Mouse (Mus musculus) right cerebral cortex, adult 2 months (tissue): ENCODE measurements at regions not wholly inside any gene's neighbourhood (a gene's known extent, or its start where the extent isn't known, plus 50 kb on each side); places are given as distances from the start of the nearest gene placed in this dataset.

Experiments
- DNase-seq, 2 experiments: peaks; one replicate each; pipeline ENCODE4 v3.0.0; 2021 to 2022; ENCODE audit warnings: low spot score in 2 of 2

GRCm38 (mm10) chr2:159354247-159354646 is 559.6 kb downstream of the Dhx35 start:
- DNase-seq, result no peak

- no peak for DNase-seq
Measured at GRCm38 (mm10) chr2:159356503-159356902, 561.9 kb downstream of the Dhx35 start.

- peak in 1 of 2 experiments; percentile 11 for DNase-seq
Measured at GRCm38 (mm10) chr2:159361371-159361770, 566.8 kb downstream of the Dhx35 start.

DNA sequence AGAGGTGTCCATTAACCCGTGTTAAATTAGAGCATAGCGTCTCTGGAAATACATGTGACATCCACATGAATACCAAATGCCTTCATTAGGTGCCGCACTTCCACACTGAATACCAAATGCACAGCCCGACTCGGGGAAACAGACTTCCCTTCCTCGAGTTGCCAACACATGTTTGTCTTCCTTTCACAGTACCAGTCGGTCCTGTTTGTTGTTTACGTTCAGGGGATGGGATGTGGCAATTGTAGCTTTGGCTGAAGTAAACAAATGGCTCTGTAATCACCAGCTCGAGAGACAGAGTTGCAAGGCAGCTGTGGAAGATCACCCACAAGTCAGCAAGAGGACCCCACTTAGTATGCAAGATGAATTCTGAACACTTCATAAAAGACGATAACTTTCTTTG is 598.3 kb downstream of the Dhx35 start:
- DNase-seq, result peak in 1 of 2 experiments; percentile 4

- DNase-seq, result no peak
Measured at GRCm38 (mm10) chr2:159401421-159402100, 607.0 kb downstream of the Dhx35 start.

GRCm38 (mm10) chr2:159404940-159405339 is 610.3 kb downstream of the Dhx35 start:
- DNase-seq, result no peak

DNA sequence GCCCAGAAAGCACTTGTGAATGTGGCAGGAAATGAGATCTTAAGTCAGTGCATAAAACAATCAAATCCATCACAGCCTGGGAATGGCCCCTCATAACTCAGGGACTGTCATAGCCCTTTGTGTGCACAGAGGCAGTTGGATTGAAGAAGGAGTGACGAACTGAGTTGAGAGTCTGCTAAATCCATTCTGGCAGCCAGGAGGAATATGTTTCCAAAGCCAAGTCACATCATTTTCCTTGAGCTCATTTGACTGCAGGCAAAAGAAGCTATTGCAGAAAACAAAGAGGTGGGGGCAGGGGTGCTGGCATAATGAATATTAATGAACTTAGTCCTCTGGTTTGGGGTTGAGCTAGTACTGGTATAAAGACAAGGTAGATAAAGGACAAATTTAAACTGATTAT is 620.0 kb downstream of the Dhx35 start:
- DNase-seq, result no peak

GRCm38 (mm10) chr2:159418371-159418940 is 623.8 kb downstream of the Dhx35 start:
- DNase-seq, result no peak

- no peak for DNase-seq
Measured at GRCm38 (mm10) chr2:159422281-159422937, 627.8 kb downstream of the Dhx35 start.

- DNase-seq, result no peak
Measured at GRCm38 (mm10) chr2:159428201-159428600, 633.6 kb downstream of the Dhx35 start.

DNA sequence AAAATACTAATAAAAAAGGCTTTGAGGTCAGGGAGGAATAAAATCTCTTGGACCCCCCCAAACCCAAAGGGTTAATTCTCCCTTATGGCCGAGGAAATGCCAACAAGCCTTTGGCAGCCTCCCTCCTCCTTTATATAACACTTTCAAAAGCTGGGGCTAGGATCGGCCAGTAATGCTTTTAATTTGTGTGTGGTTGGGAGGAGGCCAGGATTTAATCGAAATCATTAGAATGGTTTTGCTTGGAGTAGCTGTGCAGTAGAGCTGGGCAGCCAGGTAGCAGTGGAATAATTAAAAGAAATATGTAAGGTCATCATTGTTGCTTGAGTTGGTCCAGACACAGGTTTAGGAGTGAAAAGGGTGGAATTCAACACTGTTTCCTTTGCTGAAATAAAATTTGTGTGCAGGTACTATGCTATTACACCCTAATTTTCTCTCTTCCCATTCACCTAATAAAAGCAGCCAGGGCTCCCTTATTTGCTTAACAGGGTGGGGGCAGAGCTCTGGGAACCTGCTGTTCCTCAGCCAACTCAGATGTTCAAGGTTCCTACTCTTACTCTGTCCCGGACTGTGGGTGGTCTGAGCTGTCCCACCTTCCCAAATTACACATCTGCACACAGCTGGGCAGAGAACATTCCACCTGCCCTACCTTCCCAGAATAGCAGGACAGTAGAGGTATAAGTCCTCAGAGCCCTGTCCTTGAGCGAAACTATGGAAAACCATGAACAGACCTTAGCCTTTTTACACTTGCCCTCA is 636.1 kb downstream of the Dhx35 start:
- no peak for DNase-seq

DNA sequence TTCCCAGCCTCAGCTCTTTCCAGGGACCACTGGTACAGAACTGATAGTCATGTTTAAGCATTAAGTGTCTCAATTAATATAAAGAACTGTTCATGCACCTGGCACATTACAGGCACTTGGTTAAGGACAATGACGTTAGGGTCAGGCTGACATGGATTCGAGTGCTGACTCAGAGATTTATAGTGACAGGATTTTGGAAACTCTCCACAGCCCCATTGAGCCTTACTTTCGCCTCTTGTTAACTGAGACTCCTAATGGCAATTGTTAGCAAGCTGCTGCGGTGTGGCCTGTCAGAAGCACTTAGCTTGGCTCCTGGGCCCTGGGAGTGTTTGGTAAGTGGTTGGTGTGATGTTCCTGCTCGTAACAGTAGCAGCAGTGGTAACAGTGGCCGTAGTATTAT is 644.4 kb downstream of the Dhx35 start:
- no peak for DNase-seq

GRCm38 (mm10) chr2:159443581-159443980 is 649.0 kb downstream of the Dhx35 start:
- DNase-seq, result peak; percentile 36 to 45

DNA sequence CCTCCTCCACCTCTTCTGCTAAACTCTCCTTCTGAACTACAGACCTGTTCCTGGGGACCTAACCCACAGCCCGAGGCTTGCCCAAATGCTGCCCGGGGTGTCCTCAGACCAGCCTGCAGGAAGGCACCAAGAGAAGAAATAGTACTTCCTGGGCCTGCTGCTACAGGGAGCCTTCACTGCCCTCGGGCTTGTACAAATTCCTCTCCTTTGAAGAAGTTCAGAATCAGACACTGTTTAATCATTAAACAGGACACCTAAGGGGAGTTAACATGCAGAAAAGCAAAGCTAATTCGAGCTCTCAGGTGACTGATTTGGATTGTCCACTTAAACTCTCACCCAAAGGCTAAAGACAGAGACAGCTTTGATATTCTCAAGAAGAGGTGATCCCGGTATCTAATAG is 651.8 kb downstream of the Dhx35 start:
- DNase-seq, result no peak

- DNase-seq, result no peak
Measured at GRCm38 (mm10) chr2:159446886-159447285, 652.3 kb downstream of the Dhx35 start.

GRCm38 (mm10) chr2:159448976-159449375 is 654.4 kb downstream of the Dhx35 start:
- no peak for DNase-seq

DNA sequence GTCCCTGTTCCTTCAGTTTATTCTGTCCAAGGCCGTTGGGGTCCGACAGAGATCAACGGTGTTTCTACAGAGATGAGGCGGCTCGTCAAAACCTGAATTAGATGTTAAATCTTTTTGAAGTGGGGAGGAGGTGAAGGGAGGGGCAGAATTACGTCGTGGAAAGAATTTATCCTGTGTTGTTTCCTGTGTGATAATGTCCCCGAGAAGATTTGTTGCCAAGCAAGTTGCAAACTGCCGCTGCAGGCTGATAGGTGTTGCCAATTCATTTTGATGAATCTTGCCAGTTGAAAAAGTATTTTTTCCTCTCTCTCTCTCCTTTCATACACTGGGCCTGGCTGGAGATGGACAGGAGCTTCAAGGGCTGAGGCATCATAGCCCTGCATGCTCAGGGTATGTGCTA is 656.8 kb downstream of the Dhx35 start:
- DNase-seq, result no peak

DNA sequence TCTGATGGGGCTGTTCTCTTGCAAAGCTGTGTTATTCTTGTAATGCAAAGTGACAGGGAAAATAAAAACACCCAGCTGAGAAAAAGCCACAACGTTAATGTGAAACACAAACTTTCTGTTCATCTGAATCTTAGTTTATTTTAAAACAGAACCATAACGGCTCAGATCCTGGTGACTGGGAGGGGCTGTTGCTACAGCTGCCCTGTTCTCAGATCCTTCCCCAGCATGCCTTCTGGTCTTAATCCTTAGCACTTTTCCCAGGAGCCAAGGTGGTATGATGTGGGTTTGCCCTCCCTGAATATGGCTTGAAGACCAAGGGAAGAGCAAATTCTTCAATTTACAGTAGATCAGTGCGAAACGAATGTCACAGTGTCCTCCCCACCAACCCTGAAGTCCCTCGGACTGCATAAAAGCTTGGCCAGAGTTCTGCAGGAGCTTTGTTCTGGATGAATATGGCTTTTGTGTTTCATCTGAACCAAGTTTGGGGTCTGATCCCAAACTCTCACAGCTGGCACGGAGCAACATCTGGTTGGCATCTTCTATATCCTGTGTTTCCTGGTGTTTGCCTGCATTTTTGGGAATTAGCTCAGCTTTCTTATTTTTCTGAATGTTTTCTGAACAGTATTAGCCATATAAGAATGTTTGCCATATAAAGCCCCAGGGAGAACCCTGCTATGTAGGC is 686.9 kb downstream of the Dhx35 start:
- DNase-seq, result no peak

DNA sequence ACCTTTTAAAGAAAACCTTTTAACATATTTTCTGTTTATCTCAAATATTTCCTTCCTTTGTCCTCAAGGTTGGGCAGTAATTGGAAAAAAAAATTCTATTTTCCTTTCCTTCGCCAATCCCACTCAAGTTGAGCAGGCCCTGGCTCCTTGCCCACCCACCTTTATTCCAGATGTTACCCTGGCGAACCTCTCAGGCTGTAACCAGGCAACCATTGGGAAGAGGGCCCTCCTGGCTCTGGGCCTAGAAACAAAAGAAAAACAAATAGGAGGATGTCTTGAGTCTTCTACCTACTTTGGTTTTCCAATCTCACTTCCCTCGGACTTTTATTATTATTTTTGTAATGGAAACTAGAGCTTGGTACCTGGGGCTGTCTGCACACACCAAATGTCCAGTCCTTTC is 696.5 kb downstream of the Dhx35 start:
- DNase-seq, result no peak

DNA sequence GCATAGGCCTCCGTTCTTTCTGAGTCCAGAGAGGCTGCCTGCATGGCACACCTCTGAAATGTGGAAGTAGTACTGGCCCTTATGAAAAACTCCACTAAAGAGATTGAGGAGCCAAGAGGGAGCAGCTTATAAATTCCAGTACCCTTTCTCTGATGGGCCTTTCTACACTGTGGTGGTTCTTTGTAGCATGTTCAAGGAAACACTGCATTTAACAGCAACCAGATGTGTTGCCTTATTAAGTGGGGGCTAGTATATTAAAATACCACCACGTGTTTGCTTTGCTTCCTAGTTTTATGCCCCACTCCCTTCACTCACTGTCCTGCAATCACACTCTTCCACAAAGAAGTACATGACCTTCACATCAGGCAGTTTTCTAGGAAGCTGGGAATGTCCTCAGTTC is 704.1 kb downstream of the Dhx35 start:
- no peak for DNase-seq

- no peak for DNase-seq
Measured at GRCm38 (mm10) chr2:159501039-159501438, 706.4 kb downstream of the Dhx35 start.

DNA sequence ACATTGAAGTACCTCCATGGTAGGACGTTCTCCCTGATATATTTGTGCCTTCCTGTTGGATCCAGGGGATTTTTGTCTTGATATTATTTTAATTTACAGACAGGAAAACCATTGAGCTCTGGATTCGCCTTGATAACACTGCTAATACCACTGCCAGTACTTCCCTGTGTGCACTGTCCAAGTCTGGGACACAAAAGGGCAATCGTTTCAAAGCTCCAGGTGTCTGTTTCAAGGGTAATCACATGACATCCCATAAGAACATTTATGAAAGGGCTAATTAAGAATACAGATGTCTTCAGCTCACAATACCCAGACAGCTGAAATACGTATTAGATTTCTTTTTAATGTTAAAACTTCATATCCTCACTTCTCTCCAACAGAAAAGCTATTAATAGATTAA is 724.5 kb downstream of the Dhx35 start:
- no peak for DNase-seq
